Mouse (Mus musculus) activated CD4-positive, CD25-positive, alpha-beta regulatory T cell, adult 4 months (primary cell): ENCODE data around the gene Dnase2b. TPM values are rescaled to one million over a fixed set of nuclear protein-coding genes. Genes with fewer than 3 reads are reported as not detected.
A peak's percentile ranks its signal among the peaks of the same experiment; 100 is the strongest.

Experiments
- ATAC-seq: one replicate; pipeline ENCODE4 v1.8.0; 2017
- polyA plus RNA-seq, 2 experiments: library from polyadenylated mRNA; unstranded; fragments of 100-300 nt; shearing (Covaris generic); gene quantifications; one replicate each; pipeline ENCODE4 v1.2.1; 2017

Gene Dnase2b
- polyA plus RNA-seq, 2 experiments from 2014 or later, result not detected

DNA sequence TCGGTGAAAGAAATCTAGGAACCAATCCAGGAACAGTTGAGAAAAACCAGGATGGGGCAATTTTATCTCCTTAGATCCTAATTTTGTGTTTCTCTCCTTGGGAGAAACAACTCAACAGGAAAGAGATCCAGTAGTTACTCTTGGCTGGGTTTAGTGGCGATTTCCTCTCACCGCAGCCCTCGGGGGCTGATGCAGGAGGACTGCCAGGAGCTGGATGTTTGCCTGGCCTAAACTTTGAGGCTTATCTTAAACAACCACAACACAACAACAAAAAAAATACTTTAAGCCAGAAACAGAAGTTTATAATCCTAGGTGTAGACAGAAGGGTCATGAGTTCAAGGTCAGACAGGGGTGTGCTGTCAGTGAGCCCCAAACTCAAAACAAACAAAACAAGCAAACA is 3.6 kb downstream of the Dnase2b start:
- ATAC-seq, result no peak

DNA sequence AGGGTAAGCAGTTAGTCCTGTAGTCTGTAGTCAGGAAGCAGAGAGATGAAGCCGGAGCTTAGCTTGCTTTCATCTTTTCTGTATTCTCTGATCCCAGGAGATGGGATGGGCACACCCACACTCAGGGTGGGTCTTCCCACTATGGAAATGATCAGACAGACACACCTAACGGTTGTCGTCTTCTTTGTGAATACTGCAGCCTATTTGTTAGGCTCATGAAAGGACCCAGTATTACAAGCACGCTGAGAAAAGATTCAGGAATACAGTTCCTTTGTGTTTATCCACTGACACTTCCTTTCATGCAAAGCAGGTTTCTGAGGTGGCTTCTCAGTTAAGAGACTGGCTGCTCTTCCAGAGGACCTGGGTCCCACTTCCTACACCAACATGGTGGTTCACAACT is 4.1 kb downstream of the Dnase2b start:
- no peak for ATAC-seq

DNA sequence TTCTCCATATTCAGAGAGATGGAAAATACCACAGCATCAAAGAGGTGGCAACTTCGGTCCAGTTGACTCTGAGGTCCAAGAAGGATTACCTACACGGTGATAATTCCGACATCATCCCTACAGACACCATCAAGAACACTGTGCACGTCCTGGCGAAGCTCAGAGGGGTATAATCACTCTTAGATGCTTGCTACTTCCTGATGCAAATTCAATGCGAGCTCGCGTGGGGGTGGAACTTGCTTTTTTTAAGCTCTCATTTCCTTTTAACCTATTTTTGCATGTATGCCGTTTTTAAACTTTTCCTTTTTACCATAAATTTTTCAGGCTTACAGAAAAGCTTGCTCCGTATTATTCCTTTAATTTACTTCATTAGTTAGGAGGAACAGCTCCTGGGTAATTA is 5.1 kb downstream of the Dnase2b start:
- no peak for ATAC-seq

DNA sequence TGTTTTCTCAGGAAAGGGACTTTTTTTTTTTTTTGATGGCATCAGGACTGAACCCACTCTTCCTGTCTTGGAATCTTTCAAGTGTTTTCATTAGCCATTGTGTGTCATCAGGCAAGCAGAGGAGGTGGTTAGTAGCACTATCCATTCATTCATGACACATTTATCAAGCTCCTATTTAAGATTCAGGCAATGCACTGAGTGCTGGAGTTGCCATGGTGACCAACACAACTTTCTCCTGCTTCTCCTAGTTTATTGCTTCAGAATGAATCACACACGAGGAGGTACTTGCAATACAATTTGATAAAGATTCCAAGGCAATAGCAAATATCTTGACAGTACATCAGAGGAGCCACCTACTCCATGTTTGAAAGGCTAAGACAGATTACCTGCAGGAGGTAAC is 8.0 kb downstream of the Dnase2b start:
- no peak for ATAC-seq

DNA sequence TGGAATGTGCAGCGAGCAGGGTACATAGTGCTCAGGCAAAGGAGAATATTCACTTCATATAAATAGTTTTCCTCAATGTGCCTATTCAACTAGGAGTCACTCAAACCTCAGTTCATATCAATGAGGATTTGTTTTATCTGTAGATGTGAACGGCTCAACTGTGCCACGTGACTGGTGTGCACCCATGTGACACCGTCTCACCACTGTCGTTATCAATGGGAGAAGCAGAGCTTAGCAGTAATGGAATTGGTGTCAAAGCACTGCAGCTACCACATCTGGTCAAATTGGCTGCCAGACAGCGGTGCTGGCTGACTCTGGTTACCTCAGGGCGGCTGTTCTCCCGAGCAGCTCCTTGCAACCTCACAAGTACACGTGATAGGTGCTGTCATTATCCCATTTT is 10.7 kb downstream of the Dnase2b start:
- no peak for ATAC-seq

DNA sequence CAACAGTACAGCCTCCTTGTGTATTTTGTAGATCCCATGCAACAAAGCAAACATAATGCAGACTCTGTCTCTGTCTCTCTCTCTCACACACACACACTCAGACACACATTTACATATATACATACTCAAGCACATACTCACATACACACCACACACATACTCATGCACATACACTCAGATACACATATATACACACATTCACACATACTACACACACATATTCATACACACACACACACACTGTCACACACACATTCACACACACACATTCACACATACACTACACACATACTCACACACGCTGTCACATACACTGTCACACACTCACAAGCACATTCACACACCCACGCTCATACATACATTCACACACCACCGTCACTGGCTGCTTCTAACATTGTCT is 12.9 kb downstream of the Dnase2b start:
- no peak for ATAC-seq

DNA sequence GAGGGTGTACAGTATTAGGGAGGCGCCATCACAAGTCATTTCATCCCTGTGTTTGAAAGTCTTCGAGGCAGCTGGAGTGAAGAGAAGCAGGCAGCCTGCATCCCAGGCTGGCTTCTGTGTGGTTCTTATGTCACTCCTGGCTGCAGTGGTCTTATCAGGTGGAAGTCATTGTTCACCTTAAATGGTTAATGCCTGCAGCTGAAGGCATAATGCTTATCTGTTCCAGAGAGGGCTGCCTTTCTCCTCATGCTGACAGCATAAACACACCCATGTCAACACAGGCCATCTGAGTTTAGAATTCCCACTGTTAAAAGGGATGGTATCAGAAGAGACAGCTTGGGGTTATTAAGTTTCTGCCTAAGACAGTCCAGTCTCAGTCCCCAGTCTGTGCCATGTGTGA is 14.2 kb downstream of the Dnase2b start:
- ATAC-seq, result no peak

DNA sequence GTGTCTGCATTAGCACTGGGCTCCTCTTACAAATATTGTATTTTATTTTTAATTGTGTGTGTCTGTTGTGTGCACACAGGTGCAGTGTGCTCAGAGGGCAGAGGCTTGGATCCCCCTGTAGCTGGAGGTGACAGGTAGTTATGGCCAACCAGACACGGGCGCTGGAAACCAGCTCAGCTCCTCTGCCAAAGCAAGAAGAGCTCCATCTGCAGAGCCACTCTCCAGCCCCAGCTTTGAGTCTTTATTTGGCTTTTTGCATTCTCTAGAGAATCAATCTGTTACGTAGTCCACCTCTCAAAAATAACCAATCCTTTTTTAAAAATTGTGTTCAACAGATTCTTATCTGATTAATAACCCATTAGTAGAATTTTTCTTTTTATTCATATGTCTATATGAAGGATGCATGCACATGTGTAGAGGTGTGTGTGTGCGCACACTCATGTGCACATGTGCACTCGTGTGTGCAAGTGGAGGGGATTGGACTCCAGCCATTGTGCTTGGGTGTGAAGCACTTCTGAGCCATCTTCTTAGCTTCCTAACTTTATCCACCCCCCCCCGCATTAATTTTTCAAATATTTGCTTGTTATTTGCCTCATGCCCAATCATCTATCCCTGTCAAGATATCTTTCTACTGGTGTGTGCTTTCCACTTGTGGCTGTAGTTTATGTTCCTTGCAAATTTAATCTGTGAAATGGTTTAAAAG is 16.0 kb downstream of the Dnase2b start:
- ATAC-seq, result no peak

DNA sequence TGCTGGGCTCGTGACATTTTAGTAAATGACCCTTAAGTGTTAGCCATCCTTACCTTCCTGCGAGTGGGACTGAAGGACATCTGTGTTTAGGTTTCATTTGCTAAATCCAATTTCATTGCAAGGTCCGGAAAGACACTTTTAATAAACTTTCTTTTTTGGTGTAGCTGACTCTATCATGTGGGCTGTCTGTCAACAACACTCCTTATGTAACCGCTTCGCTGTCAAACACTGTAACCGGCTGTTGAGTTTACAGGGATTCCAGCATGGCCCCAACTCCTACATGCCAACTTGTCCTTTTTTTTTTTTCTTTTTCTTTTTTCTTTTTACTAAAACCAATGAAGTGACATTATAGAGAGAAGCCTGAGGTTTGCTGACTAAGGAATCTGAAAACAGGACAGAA is 17.0 kb downstream of the Dnase2b start:
- no peak for ATAC-seq

DNA sequence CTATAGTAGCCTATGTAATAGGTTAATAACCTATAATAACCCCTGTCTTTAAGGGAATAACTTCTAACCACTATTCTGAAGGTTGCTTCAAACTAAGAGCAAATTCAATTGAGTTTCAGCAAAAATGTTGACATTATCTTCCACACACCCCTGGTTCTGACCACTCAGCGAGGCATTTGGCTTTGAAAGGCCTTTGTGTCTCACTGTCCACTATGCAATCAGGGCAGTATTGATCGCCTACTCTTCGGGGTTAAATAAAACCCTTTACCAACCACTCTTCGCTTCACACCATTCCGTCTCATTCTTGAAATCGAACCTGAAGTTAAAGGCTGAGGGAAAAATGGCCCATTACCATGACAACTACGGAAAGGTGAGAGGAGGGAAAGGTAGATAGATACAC is 18.5 kb downstream of the Dnase2b start:
- no peak for ATAC-seq

DNA sequence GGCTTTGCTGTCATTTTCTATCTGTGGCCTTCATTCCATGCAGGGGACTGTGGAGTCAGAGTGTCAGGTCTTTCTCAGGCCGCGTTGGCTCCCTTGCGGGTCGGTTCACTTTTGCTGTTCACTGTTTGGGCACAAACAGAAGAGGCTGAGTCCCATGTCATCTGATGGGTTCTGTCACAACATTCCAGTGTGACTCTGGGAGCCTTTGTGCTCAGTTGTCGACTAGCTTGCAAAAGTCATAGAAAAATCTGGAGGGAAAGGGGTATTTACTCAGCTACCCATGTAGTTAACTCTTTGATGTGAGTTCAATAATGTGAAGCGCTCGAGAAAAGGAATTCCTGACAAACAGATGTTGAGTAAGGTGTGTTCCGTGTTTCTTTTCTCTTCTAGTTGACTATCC is 19.0 kb downstream of the Dnase2b start:
- no peak for ATAC-seq

DNA sequence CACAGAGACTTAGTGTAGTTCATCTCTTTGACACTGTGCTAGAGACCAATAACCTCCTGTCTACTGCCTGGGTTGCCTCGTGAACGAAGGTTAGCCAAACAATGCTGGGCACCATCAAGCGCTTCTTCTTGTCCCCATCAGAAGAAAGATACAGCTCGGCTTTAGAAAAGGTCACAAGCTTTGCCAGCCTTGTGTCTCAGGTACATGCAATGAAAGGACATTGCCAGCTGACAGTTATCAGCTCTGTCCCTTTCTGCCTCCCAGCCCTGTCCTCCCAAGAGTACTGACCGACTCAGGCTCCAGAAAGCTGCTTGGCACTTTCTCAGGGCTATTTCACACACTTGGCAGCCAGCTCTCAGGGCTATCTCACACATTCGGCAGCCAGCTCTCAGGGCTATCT is 20.0 kb downstream of the Dnase2b start:
- ATAC-seq, result no peak

DNA sequence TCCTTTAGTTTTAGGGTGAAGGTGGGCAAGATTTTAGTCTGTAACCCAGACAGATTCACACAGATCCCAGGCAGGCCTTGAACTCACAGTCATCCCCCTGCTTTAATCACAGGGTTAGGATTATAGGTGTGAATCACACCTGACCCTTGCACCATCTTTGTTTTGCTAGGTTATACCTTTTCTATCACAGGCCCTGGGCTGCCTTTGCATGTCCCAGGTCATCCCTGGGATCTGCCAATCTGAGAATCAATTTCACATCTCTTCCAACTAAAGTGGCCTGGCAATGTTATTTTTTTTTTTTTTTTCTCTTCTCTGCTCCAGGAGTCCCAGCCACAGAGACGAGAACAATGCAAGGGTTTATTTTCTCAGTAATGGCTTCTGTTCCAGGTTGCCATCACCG is 23.8 kb downstream of the Dnase2b start:
- ATAC-seq, result no peak

DNA sequence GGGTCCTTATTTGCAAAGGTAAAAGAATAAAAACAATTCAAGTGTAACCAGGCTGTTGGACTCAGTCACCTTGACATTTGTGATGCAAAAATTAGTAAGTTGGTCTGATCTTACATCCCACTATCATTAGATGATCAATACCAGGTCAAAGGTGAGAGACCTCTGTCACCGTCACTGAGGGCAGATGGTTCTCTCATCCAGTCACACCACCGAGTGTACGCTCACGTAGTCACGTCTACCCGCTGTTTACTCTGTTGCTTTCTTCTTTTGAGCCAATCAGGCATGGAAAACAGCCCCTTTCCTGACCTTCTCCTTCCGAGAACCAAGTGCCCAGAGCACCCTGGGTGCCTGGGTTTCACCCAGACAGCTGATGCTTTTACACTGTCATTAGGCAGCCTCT is 24.2 kb downstream of the Dnase2b start:
- ATAC-seq, result no peak

DNA sequence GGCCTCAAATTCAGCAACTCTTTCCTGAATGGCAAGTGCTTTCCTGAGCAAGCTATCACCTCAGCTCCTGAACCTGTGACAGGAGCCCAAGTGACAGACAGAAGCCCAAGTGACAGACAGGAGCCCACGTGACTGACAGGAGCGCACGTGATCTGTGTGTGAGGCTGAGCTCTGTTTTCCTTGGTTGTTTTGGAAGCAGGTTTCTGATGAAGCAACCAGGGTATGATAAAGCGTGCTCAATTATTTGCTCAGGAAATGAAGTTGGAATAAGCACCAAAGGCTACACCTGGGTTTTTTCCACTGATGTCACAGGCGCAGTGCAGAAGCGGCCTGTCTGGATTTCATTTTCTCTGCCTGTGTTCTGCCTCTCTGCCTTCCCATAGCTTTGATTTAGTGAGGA is 25.9 kb downstream of the Dnase2b start:
- ATAC-seq, result no peak

DNA sequence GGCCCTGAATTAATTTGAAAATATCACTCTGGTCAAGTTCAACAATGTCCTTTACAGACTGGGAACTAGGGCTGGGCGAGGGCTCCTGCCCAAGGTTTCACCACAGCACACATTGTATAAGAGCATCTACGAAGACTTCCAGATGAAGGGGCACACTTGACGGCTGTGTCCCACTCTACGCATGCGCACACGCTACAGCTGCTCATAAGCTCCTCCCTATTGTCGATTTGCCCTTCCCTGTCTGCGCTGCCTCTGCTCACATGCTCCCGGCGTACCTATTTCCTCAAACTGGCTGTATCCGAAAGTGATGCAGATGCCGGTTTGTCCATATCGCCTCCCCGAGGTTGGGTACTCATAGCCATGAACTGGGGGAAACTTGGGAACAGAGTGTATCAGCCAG is 28.8 kb downstream of the Dnase2b start:
- no peak for ATAC-seq

DNA sequence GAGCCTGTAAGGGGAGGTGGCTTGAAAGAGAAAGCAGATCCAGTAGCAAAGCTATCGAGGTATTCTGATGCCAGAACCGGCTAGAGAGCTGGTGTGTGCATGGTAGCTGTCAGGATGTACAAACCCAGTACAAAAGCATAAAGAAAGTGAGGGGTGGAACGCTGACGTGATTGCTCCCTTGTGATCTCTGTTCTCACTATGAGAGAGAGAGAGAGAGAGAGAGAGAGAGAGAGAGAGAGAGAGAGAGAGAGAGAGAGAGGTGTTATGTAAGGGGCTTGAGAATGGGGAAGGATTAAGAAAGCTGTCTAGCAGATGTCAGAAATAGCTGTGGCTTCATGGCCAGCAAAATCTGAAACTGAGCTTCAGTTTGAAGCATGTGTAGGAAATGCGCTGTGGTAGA is 31.5 kb downstream of the Dnase2b start:
- peak; percentile 57 for ATAC-seq

DNA sequence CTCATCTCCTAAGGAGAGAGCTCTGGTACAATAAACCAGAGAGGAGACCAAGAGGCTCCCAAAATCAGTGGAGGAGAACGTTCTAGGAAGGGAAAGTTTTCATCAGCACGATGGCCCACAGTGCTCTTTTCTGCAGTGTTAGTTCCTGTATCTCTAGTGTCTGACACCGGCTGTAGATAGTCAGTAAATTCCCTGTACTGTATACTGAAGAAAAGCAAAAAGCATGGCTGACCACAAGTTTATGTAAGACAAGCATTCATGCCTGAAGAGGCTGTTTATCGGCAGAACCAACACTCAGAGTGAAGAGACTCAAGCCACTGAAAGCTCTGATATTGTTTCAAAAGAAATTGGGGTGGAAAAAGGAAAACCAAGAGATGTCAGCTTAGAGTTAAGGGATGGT is 31.9 kb downstream of the Dnase2b start:
- ATAC-seq, result no peak

DNA sequence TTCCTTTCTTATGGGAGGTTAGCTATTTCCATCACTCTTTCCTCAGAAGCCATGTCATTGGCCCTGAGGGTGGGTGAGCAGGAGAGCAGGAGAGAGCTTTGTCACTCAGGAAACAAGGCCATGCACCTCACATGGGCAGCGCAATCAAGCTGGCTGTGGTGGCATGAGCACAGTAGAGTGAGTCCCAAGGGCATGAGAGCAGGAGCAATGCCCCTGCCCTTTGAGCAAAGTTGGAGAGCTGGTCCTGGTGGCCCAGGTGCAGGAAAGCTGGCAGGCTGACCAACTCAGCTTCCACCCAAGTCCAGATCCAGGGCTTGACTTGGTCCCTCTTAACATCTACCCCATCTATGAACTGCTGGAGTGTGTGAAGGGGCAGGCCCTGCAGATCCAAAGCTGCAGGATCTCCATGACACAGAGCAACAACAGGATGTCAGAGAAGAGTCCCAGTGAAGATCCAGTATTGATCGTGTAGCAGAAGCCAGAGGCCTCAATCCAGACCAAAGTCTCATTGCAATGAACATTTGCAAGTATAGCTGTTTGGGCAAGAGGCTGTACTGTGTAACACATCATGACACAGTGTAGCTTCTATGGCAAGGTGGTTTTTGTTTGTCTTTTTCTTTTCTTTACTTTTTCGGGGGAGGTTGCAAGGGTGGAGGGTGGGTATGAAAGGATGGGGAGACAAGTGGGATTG is 35.2 kb downstream of the Dnase2b start:
- ATAC-seq, result no peak

DNA sequence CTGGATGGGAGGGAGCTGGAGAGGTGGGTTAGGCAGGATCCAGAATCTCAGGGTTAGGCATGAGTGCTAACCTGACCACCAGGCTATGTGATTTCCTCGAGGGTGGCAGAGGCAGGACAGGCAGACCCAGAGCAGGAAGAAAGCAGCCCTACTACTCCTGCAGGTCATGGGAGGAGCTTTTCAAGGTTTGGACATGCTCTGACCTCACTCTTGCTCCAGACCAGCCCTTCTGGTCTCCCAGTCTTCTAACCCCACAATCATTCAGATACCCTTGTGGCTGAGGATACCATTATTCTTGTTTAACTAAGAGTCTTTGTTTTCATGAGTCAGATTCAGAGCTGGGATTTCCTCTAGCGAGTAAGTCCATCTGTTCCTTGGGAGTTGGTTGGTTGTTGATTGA is 37.8 kb downstream of the Dnase2b start:
- no peak for ATAC-seq

DNA sequence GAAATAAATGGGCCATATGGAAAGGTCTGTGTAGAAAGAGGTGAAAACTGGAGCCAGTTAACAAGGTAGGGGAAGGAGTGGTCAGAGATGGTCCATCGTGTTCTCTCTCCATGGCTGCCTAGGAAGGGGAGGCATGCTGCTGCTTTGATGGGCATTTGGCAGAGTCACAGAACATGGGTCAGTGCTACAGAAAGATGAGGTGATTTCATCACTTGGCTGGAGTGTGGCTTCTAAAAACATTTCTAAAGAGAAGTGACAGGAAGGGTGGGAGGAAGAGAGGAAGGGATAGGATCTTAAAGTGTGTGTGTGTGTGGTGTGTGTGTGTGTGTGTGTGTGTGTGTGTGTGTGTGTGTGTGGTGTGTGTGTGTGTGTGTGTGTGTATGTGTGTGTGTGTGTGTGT is 44.1 kb downstream of the Dnase2b start:
- no peak for ATAC-seq

DNA sequence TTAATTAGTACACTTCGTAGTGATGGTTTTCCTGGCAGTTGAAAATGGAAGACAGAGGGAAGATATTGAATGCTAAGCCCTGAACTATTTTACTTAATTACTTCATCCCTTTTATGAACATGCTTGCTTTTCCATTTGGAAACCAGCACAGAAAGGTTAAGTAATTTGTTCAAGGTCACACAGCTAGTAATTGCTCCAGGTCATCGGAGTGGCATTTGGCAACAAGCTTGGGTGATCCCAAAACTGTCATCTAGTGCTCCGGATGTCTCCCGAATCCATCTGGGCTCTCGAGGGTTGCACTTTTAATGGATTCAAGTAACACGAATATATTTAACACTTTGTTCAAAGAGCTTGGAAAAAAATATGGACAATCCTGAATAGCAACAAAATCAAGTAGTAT is 44.5 kb downstream of the Dnase2b start:
- no peak for ATAC-seq

DNA sequence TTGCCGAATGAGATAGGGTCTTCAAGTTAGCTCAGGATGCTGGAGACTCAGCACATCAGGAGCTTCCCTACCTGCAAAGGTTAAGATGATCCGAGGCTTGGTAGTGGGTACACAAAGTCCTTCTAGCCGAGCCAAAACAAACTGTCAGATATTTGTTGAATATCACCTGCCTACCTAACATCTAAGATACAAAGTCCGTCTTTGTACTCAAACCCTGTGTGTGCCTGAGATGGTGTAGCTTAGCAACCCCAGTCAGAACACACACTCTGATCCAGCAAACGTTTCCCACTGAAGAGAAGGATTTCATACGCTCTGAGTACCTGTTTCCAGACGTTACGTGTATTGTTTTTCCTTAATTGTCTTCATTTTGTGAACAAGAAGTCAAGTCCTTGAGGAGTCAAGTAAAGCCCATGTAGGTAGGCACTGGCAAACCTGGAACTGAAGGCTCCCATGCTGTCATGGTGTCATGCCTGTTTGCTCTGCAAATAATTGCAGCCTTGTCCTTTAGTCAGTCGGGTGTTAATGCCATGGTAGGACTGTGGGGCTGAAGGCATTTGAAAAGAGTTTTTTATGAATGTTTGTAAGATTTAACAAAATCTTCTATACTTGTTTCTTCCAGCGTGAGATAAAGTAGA is 45.1 kb downstream of the Dnase2b start, which contains the start of gene Uox:
Gene Uox (plus strand): TSS at position 279 of the 635 bp plus-strand sequence.
- ATAC-seq, result no peak

DNA sequence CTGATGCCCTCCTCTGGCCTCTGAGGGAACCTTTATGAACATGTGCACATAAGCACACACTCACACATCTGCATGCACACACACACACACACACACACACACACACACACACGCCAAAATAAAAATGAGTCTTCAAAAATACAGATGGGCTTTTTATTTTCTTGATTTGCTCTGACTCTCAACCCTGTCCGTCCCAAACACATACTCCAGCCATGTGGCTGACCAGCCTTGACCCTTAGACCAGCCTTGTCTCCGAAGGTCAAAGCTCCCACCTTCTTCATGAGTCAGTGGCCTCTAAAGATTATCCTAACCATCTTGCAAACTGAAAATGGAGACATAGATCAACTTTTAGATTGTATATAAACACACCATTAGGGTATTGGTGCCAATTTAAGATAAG is 45.8 kb downstream of the Dnase2b start:
- ATAC-seq, result no peak
